Mouse (Mus musculus) embryonic fibroblast, embryonic 13.5 days (primary cell): ENCODE measurements around the gene Vars.
"Not testable (repeated sequence)": the region's sequence is repeated elsewhere in the genome, so short reads cannot be mapped to it uniquely, and the experiment has no call there.

ENCODE experiments used
- CTCF ChIP-seq: IDR thresholded peaks from 2 replicates; pipeline ENCODE4 v1.5.1; 2011; ENCODE audit warnings: mild to moderate bottlenecking, control low read depth, low read length, moderate library complexity, borderline replicate concordance; ENCODE audit not compliant: insufficient read depth
- POLR2A ChIP-seq: IDR thresholded peaks from 2 replicates; pipeline ENCODE4 v1.6.1; 2011; ENCODE audit warnings: low read depth, mild to moderate bottlenecking, control low read depth, low read length, moderate library complexity

DNA sequence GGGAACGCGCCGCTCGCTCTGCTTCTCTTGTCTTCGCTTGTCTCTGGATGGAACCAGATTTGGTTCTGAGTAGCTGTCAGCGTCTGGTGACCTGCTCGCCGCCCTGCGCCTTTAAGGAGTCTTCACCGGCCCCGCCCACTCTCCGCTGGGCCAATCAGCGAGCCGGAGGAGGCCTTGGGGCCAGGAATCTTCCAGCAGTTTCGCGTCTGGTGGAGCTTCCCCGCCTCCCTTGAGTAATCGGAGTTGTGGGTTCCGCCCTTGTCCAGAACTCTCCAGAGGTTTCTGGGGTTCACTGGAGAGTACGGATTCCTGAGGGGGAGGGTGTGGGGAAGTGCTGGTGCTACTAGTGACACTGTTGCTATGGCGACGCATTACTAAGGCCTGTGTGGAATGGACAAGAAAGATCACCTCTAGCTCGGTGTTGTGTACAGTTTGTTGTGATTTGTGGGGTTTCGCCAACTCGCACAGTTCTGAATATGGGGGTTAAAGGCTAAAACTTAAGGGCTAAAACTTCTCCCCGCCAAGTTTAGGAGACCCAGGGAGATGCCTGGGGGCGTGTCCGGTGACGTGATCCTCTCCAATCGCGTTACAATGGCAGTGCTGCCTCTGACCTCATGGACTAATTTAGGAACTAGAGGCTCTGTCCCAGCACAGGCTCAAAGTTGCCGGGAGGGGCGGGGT is 28.6 kb upstream of the Vars start, which contains the start of the genes Hspa1a and Hspa1l:
- peak; percentile 84 for TF ChIP-seq POLR2A
- TF ChIP-seq CTCF: not testable (repeated sequence)
